Mouse (Mus musculus): ENCODE measurements around the gene Tacc3. TPM values are rescaled to one million over a fixed set of nuclear protein-coding genes. Genes with fewer than 3 reads are reported as not detected.

The Tacc3 gene
- polyA plus RNA-seq, 1 experiment from 2014 or later, result 232 TPM

- peaks cover 5% of the 10 kb centered on the region; the same call in 1 of the 2 replicates for H3K27me3 ChIP-seq (ENCODE audit: control insufficient read depth, insufficient read depth, low read length)
- ATAC-seq (ENCODE audit: low FRiP score) (peak; percentile 80), DNase-seq (ENCODE audit: low spot score) (peak; percentile 77)
- no peaks in the 10 kb centered on the region for H3K9me3 ChIP-seq (ENCODE audit: control insufficient read depth, low read length)
- peaks cover 48% of the 10 kb centered on the region for H3K4me1 ChIP-seq (replicated peaks; ENCODE audit: control insufficient read depth, insufficient read depth, low read length)
- 3% methylated on average over 42 of the region's 71 CpGs for WGBS
- H3K27ac ChIP-seq (ENCODE audit: low read depth, low read length), result peak overlapping the region; percentile 86
- H3K36me3 ChIP-seq (ENCODE audit: control insufficient read depth, insufficient read depth, low read length), result no peaks in the 10 kb centered on the region
- peak overlapping the region; percentile 84 for H3K4me2 ChIP-seq (replicated peaks; ENCODE audit: low read depth, low read length)
- H3K4me3 ChIP-seq (ENCODE audit: low read depth, low read length), result peak overlapping the region; percentile 35
- peak overlapping the region; percentile 65 for H3K9ac ChIP-seq (ENCODE audit: low read depth, low read length)
These were observed 37.2 kb downstream of the Tacc3 start for GRCm38 (mm10) chr5:33694848-33695717.

- ATAC-seq (ENCODE audit: low FRiP score) (no peak; the same call in 1 of the 2 replicates), DNase-seq (ENCODE audit: low spot score) (peak; percentile 74)
- peak overlapping the region; percentile 35 for H3K4me3 ChIP-seq (ENCODE audit: low read depth, low read length)
- peaks cover 49% of the 10 kb centered on the region for H3K4me1 ChIP-seq (replicated peaks; ENCODE audit: control insufficient read depth, insufficient read depth, low read length)
- peak overlapping the region; percentile 65 for H3K9ac ChIP-seq (ENCODE audit: low read depth, low read length)
- H3K36me3 ChIP-seq (ENCODE audit: control insufficient read depth, insufficient read depth, low read length), result no peaks in the 10 kb centered on the region
- H3K9me3 ChIP-seq (ENCODE audit: control insufficient read depth, low read length), result no peaks in the 10 kb centered on the region
- H3K27me3 ChIP-seq (ENCODE audit: control insufficient read depth, insufficient read depth, low read length), result peaks cover 3% of the 10 kb centered on the region; the same call in 1 of the 2 replicates
- WGBS, result 0% methylated on average over 14 of the region's 24 CpGs
- peak overlapping the region; percentile 84 for H3K4me2 ChIP-seq (replicated peaks; ENCODE audit: low read depth, low read length)
- peak overlapping the region; percentile 86 for H3K27ac ChIP-seq (ENCODE audit: low read depth, low read length)
These were observed 37.8 kb downstream of the Tacc3 start for GRCm38 (mm10) chr5:33695718-33696121.

GRCm38 (mm10) chr5:33696430-33696829 lies 38.5 kb downstream of the Tacc3 start:
- Histone ChIP-seq H3K4me3 (ENCODE audit: low read depth, low read length) (no peak overlapping the region), H3K27ac (ENCODE audit: low read depth, low read length) (no peak overlapping the region; the same call in 1 of the 2 replicates), H3K4me1 (replicated peaks; ENCODE audit: control insufficient read depth, insufficient read depth, low read length) (peaks cover 49% of the 10 kb centered on the region), H3K27me3 (ENCODE audit: control insufficient read depth, insufficient read depth, low read length) (peaks cover 4% of the 10 kb centered on the region; the same call in 1 of the 2 replicates), H3K4me2 (replicated peaks; ENCODE audit: low read depth, low read length) (no peak overlapping the region), H3K9ac (ENCODE audit: low read depth, low read length) (no peak overlapping the region), H3K36me3 (ENCODE audit: control insufficient read depth, insufficient read depth, low read length) (no peaks in the 10 kb centered on the region), H3K9me3 (ENCODE audit: control insufficient read depth, low read length) (no peaks in the 10 kb centered on the region)
- 50% methylated on average over 5 of the region's 5 CpGs for WGBS
- no peak for ATAC-seq (ENCODE audit: low FRiP score)
- no peak for DNase-seq (ENCODE audit: low spot score)

- 29% methylated on average over 1 of the region's 1 CpGs for WGBS
- no peak for ATAC-seq (ENCODE audit: low FRiP score)
These were observed 39.6 kb downstream of the Tacc3 start for GRCm38 (mm10) chr5:33697534-33697933.

GRCm38 (mm10) chr5:33697947-33698512 lies 40.1 kb downstream of the Tacc3 start:
- DNase-seq (ENCODE audit: low spot score) (no peak), ATAC-seq (ENCODE audit: low FRiP score) (no peak)
- H3K9me3 ChIP-seq (ENCODE audit: control insufficient read depth, low read length), result no peaks in the 10 kb centered on the region
- H3K36me3 ChIP-seq (ENCODE audit: control insufficient read depth, insufficient read depth, low read length), result no peaks in the 10 kb centered on the region
- peaks cover 6% of the 10 kb centered on the region; the same call in 1 of the 2 replicates for H3K27me3 ChIP-seq (ENCODE audit: control insufficient read depth, insufficient read depth, low read length)
- no peak overlapping the region for H3K9ac ChIP-seq (ENCODE audit: low read depth, low read length)
- peaks cover 40% of the 10 kb centered on the region for H3K4me1 ChIP-seq (replicated peaks; ENCODE audit: control insufficient read depth, insufficient read depth, low read length)
- WGBS, result 16% methylated on average over 13 of the region's 13 CpGs
- H3K27ac ChIP-seq (ENCODE audit: low read depth, low read length), result no peak overlapping the region
- no peak overlapping the region for H3K4me2 ChIP-seq (replicated peaks; ENCODE audit: low read depth, low read length)
- H3K4me3 ChIP-seq (ENCODE audit: low read depth, low read length), result no peak overlapping the region

More at GRCm38 (mm10) chr5:33697534-33697933, 39.6 kb downstream of the Tacc3 start:
- Histone ChIP-seq H3K27ac (ENCODE audit: low read depth, low read length) (no peak overlapping the region), H3K9me3 (ENCODE audit: control insufficient read depth, low read length) (no peaks in the 10 kb centered on the region), H3K9ac (ENCODE audit: low read depth, low read length) (no peak overlapping the region), H3K4me3 (ENCODE audit: low read depth, low read length) (no peak overlapping the region), H3K36me3 (ENCODE audit: control insufficient read depth, insufficient read depth, low read length) (no peaks in the 10 kb centered on the region), H3K27me3 (ENCODE audit: control insufficient read depth, insufficient read depth, low read length) (peaks cover 6% of the 10 kb centered on the region; the same call in 1 of the 2 replicates), H3K4me1 (replicated peaks; ENCODE audit: control insufficient read depth, insufficient read depth, low read length) (peaks cover 44% of the 10 kb centered on the region), H3K4me2 (replicated peaks; ENCODE audit: low read depth, low read length) (no peak overlapping the region)
- DNase-seq (ENCODE audit: low spot score), result no peak

GRCm38 (mm10) chr5:33698669-33699068 lies 40.7 kb downstream of the Tacc3 start:
- H3K36me3 ChIP-seq (ENCODE audit: control insufficient read depth, insufficient read depth, low read length), result no peaks in the 10 kb centered on the region
- H3K4me1 ChIP-seq (replicated peaks; ENCODE audit: control insufficient read depth, insufficient read depth, low read length), result peaks cover 40% of the 10 kb centered on the region
- no peak overlapping the region for H3K9ac ChIP-seq (ENCODE audit: low read depth, low read length)
- H3K4me3 ChIP-seq (ENCODE audit: low read depth, low read length), result no peak overlapping the region
- WGBS, result 85% methylated on average over 5 of the region's 5 CpGs
- no peak overlapping the region for H3K27ac ChIP-seq (ENCODE audit: low read depth, low read length)
- ATAC-seq (ENCODE audit: low FRiP score), result no peak
- no peak overlapping the region for H3K4me2 ChIP-seq (replicated peaks; ENCODE audit: low read depth, low read length)
- no peak for DNase-seq (ENCODE audit: low spot score)
- no peaks in the 10 kb centered on the region for H3K9me3 ChIP-seq (ENCODE audit: control insufficient read depth, low read length)
- H3K27me3 ChIP-seq (ENCODE audit: control insufficient read depth, insufficient read depth, low read length), result peaks cover 6% of the 10 kb centered on the region; the same call in 1 of the 2 replicates

GRCm38 (mm10) chr5:33700010-33700409 lies 42.1 kb downstream of the Tacc3 start:
- no peak overlapping the region for H3K4me3 ChIP-seq (ENCODE audit: low read depth, low read length)
- no peak for ATAC-seq (ENCODE audit: low FRiP score)
- WGBS, result 55% methylated on average over 13 of the region's 13 CpGs
- H3K27ac ChIP-seq (ENCODE audit: low read depth, low read length), result no peak overlapping the region
- H3K9ac ChIP-seq (ENCODE audit: low read depth, low read length), result no peak overlapping the region
- no peak for DNase-seq (ENCODE audit: low spot score)
- H3K27me3 ChIP-seq (ENCODE audit: control insufficient read depth, insufficient read depth, low read length), result peaks cover 6% of the 10 kb centered on the region; the same call in 1 of the 2 replicates
- no peaks in the 10 kb centered on the region for H3K36me3 ChIP-seq (ENCODE audit: control insufficient read depth, insufficient read depth, low read length)
- H3K9me3 ChIP-seq (ENCODE audit: control insufficient read depth, low read length), result no peaks in the 10 kb centered on the region
- peaks cover 45% of the 10 kb centered on the region for H3K4me1 ChIP-seq (replicated peaks; ENCODE audit: control insufficient read depth, insufficient read depth, low read length)
- no peak overlapping the region for H3K4me2 ChIP-seq (replicated peaks; ENCODE audit: low read depth, low read length)

GRCm38 (mm10) chr5:33701832-33702231 lies 43.9 kb downstream of the Tacc3 start:
- Histone ChIP-seq H3K36me3 (ENCODE audit: control insufficient read depth, insufficient read depth, low read length) (no peaks in the 10 kb centered on the region), H3K27ac (ENCODE audit: low read depth, low read length) (no peak overlapping the region), H3K9ac (ENCODE audit: low read depth, low read length) (no peak overlapping the region), H3K27me3 (ENCODE audit: control insufficient read depth, insufficient read depth, low read length) (peaks cover 3% of the 10 kb centered on the region; the same call in 1 of the 2 replicates), H3K4me1 (replicated peaks; ENCODE audit: control insufficient read depth, insufficient read depth, low read length) (peaks cover 36% of the 10 kb centered on the region), H3K4me3 (ENCODE audit: low read depth, low read length) (no peak overlapping the region), H3K4me2 (replicated peaks; ENCODE audit: low read depth, low read length) (no peak overlapping the region), H3K9me3 (ENCODE audit: control insufficient read depth, low read length) (no peaks in the 10 kb centered on the region)
- DNase-seq (ENCODE audit: low spot score) (no peak), ATAC-seq (ENCODE audit: low FRiP score) (no peak)
- 86% methylated on average over 11 of the region's 11 CpGs for WGBS

All from hindbrain, embryonic 11.5 days (tissue).